Mouse (Mus musculus) cerebral cortex, adult 2 months (tissue): Measurements from ENCODE around the gene St14.

Experiments used
- WGBS: fragments of 180-500 bp; shearing (Covaris S2); methylation state at CpG from one replicate; pipeline ENCODE4 v1.1.7; 2018; 5-methylcytosine and 5-hydroxymethylcytosine counted together

The St14 gene

GRCm38 (mm10) chr9:31131205-31131968, at the start of gene St14:
St14 (minus strand) TSS chr9:31131853.
- WGBS: 2% methylated on average over 72 of the region's 74 CpGs

GRCm38 (mm10) chr9:31177692-31178091, 46.0 kb upstream of the St14 start:
- WGBS: 33% methylated on average over 6 of the region's 6 CpGs

- WGBS: 25% methylated on average over 8 of the region's 8 CpGs
Observed at GRCm38 (mm10) chr9:31176379-31177130, 44.9 kb upstream of the St14 start.

- 30% methylated on average over 3 of the region's 3 CpGs for WGBS
Observed at GRCm38 (mm10) chr9:31175978-31176377, 44.3 kb upstream of the St14 start.

- WGBS: 87% methylated on average over 6 of the region's 6 CpGs
Observed at GRCm38 (mm10) chr9:31175346-31175745, 43.7 kb upstream of the St14 start.

- WGBS: 92% methylated on average over 22 of the region's 22 CpGs
Observed at GRCm38 (mm10) chr9:31168356-31169093, 36.9 kb upstream of the St14 start.

- WGBS: 86% methylated on average over 13 of the region's 13 CpGs
Observed at GRCm38 (mm10) chr9:31167305-31167704, 35.7 kb upstream of the St14 start.

- 100% methylated on average over 3 of the region's 3 CpGs for WGBS
Observed at GRCm38 (mm10) chr9:31165505-31165904, 33.9 kb upstream of the St14 start.

- 42% methylated on average over 1 of the region's 1 CpGs for WGBS
Observed at GRCm38 (mm10) chr9:31163327-31163726, 31.7 kb upstream of the St14 start.

- WGBS: 42% methylated on average over 1 of the region's 1 CpGs
Observed at GRCm38 (mm10) chr9:31162911-31163310, 31.3 kb upstream of the St14 start.

- 87% methylated on average over 4 of the region's 4 CpGs for WGBS
Observed at GRCm38 (mm10) chr9:31159910-31160309, 28.3 kb upstream of the St14 start.

- WGBS: 73% methylated on average over 8 of the region's 8 CpGs
Observed at GRCm38 (mm10) chr9:31156594-31156993, 24.9 kb upstream of the St14 start.

- WGBS: 84% methylated on average over 2 of the region's 2 CpGs
Observed at GRCm38 (mm10) chr9:31151050-31151449, 19.4 kb upstream of the St14 start.

GRCm38 (mm10) chr9:31148135-31148534, 16.5 kb upstream of the St14 start:
- WGBS: 91% methylated on average over 7 of the region's 7 CpGs

GRCm38 (mm10) chr9:31145272-31145925, 13.7 kb upstream of the St14 start:
- 82% methylated on average over 7 of the region's 7 CpGs for WGBS

GRCm38 (mm10) chr9:31142924-31143323, 11.3 kb upstream of the St14 start:
- 84% methylated on average over 1 of the region's 1 CpGs for WGBS

- WGBS: 66% methylated on average over 5 of the region's 5 CpGs
Observed at GRCm38 (mm10) chr9:31133131-31133530, 1.5 kb upstream of the St14 start.

GRCm38 (mm10) chr9:31130357-31131204, 1.1 kb downstream of the St14 start:
- 16% methylated on average over 26 of the region's 26 CpGs for whole genome bisulfite sequencing

GRCm38 (mm10) chr9:31129956-31130355, 1.7 kb downstream of the St14 start:
- 55% methylated on average over 8 of the region's 8 CpGs for WGBS

- WGBS: 79% methylated on average over 12 of the region's 12 CpGs
Observed at GRCm38 (mm10) chr9:31127876-31128465, 3.7 kb downstream of the St14 start.
